Mouse (Mus musculus) kidney, adult 2 months (tissue): Measurements from ENCODE around the gene Ubtd2. TPM values are rescaled to one million over a fixed set of nuclear protein-coding genes. Genes with fewer than 3 reads are reported as not detected.

Source experiments
- DNase-seq: peaks from one replicate; pipeline ENCODE4 v3.0.0; 2021
- H3K27ac ChIP-seq: fragments of 200-500 bp; 2 replicates; pipeline ENCODE4 v1.5.1; 2012; ENCODE audit warnings: low read depth, low read length, control low read depth, inconsistent platforms; ENCODE audit not compliant: insufficient read depth
- H3K27me3 ChIP-seq: fragments of 200-500 bp; replicated peaks from 2 replicates; pipeline ENCODE4 v1.6.1; 2012; ENCODE audit warnings: mild to moderate bottlenecking, moderate library complexity, low read length, inconsistent platforms; ENCODE audit not compliant: control insufficient read depth, insufficient read depth
- H3K36me3 ChIP-seq: fragments of 200-500 bp; 2 replicates; pipeline ENCODE4 v1.6.1; 2012; ENCODE audit warnings: mild to moderate bottlenecking, moderate library complexity, low read length, inconsistent platforms; ENCODE audit not compliant: control insufficient read depth, insufficient read depth
- H3K4me1 ChIP-seq: fragments of 200-500 bp; 2 replicates; pipeline ENCODE4 v1.6.1; 2011; ENCODE audit warnings: low read length; ENCODE audit not compliant: control insufficient read depth, insufficient read depth
- H3K4me3 ChIP-seq: fragments of 200-500 bp; 2 replicates; pipeline ENCODE4 v1.5.1; 2011; ENCODE audit warnings: mild to moderate bottlenecking, low read depth, low read length, control low read depth; ENCODE audit not compliant: insufficient read depth
- CTCF ChIP-seq: fragments of 200-500 bp; conservative IDR thresholded peaks from 2 replicates; pipeline ENCODE4 v1.5.1; 2011; ENCODE audit warnings: low read depth, mild to moderate bottlenecking, control low read depth, low read length, moderate library complexity, mixed read lengths; ENCODE audit not compliant: insufficient read depth, insufficient read length
- POLR2A ChIP-seq: fragments of 200-500 bp; IDR thresholded peaks from one replicate; pipeline ENCODE4 v1.6.1; 2011; ENCODE audit warnings: low read depth, low read length, control low read depth
- WGBS: fragments of 180-500 bp; shearing (Covaris S2); methylation state at CpG from one replicate; pipeline ENCODE4 v1.1.7; 2018; 5-methylcytosine and 5-hydroxymethylcytosine counted together
- polyA plus RNA-seq: library from polyadenylated mRNA; depleted of rRNA; stranded (reverse); fragments of >200 nt; gene quantifications from 2 replicates; pipeline ENCODE4 v1.2.3, GENCODE M21; 2012

Ubtd2 gene
- polyA plus RNA-seq, 1 experiment = 4.6 TPM

- Histone ChIP-seq H3K36me3 (no peaks in the 10 kb centered on the region), H3K4me1 (peaks cover 4% of the 10 kb centered on the region; the same call in 1 of the 2 replicates), H3K27ac (no peak overlapping the region), H3K27me3 (no peaks in the 10 kb centered on the region), H3K4me3 (no peak overlapping the region)
- TF ChIP-seq POLR2A (no peak), CTCF (no peak)
- DNase-seq = no peak
- WGBS = 96% methylated on average over 4 of the region's 4 CpGs
Measured at GRCm38 (mm10) chr11:32558026-32558425, 102.9 kb downstream of the Ubtd2 start.

- no peak overlapping the region for H3K4me3 ChIP-seq
- H3K36me3 ChIP-seq = no peaks in the 10 kb centered on the region
- H3K4me1 ChIP-seq = 0 out of 2 replicates have a peak, but pooled peaks cover 3% of the 10 kb centered on the region
- H3K27me3 ChIP-seq = no peaks in the 10 kb centered on the region
- TF ChIP-seq POLR2A (no peak), CTCF (no peak)
- 37% methylated on average over 8 of the region's 8 CpGs for WGBS
- H3K27ac ChIP-seq = no peak overlapping the region
- DNase-seq = no peak
Measured at GRCm38 (mm10) chr11:32558677-32559076, 103.5 kb downstream of the Ubtd2 start.

- TF ChIP-seq CTCF (no peak), POLR2A (no peak)
- Histone ChIP-seq H3K4me1 (peaks cover 13% of the 10 kb centered on the region; the same call in 1 of the 2 replicates), H3K27me3 (no peaks in the 10 kb centered on the region), H3K4me3 (no peak overlapping the region), H3K36me3 (no peaks in the 10 kb centered on the region), H3K27ac (no peak overlapping the region)
- 76% methylated on average over 12 of the region's 12 CpGs for WGBS
- no peak for DNase-seq
Measured at GRCm38 (mm10) chr11:32560015-32560770, 105.0 kb downstream of the Ubtd2 start.

- DNase-seq = peak; percentile 44
- peaks cover 13% of the 10 kb centered on the region; the same call in 1 of the 2 replicates for H3K4me1 ChIP-seq
- no peak for TF ChIP-seq POLR2A
- no peak for TF ChIP-seq CTCF
- 67% methylated on average over 10 of the region's 10 CpGs for WGBS
- no peak overlapping the region for H3K4me3 ChIP-seq
- H3K27ac ChIP-seq = peak overlapping the region; percentile 14; the same call in 1 of the 2 replicates
- H3K36me3 ChIP-seq = no peaks in the 10 kb centered on the region
- no peaks in the 10 kb centered on the region for H3K27me3 ChIP-seq
Measured at GRCm38 (mm10) chr11:32561465-32562355, 106.5 kb downstream of the Ubtd2 start.

GRCm38 (mm10) chr11:32562706-32563105 lies 107.5 kb downstream of the Ubtd2 start:
- no peaks in the 10 kb centered on the region for H3K27me3 ChIP-seq
- H3K36me3 ChIP-seq = no peaks in the 10 kb centered on the region
- 75% methylated on average over 5 of the region's 5 CpGs for WGBS
- H3K27ac ChIP-seq = no peak overlapping the region
- TF ChIP-seq POLR2A (no peak), CTCF (no peak)
- DNase-seq = no peak
- H3K4me1 ChIP-seq = peaks cover 13% of the 10 kb centered on the region; the same call in 1 of the 2 replicates
- H3K4me3 ChIP-seq = no peak overlapping the region

- no peaks in the 10 kb centered on the region for H3K27me3 ChIP-seq
- no peak overlapping the region for H3K27ac ChIP-seq
- no peak for TF ChIP-seq CTCF
- no peak overlapping the region for H3K4me3 ChIP-seq
- H3K4me1 ChIP-seq = peaks cover 13% of the 10 kb centered on the region; the same call in 1 of the 2 replicates
- H3K36me3 ChIP-seq = no peaks in the 10 kb centered on the region
- no peak for DNase-seq
- 76% methylated on average over 3 of the region's 3 CpGs for WGBS
Measured at GRCm38 (mm10) chr11:32563660-32564059, 108.5 kb downstream of the Ubtd2 start.

GRCm38 (mm10) chr11:32564629-32565028 lies 109.5 kb downstream of the Ubtd2 start:
- DNase-seq = no peak
- no peaks in the 10 kb centered on the region for H3K36me3 ChIP-seq
- no peaks in the 10 kb centered on the region for H3K27me3 ChIP-seq
- WGBS = 34% methylated on average over 4 of the region's 4 CpGs
- TF ChIP-seq POLR2A = no peak
- TF ChIP-seq CTCF = no peak
- H3K27ac ChIP-seq = 0 out of 2 replicates have a peak overlapping the region, but pooled peaks have one; percentile 3
- H3K4me1 ChIP-seq = peaks cover 13% of the 10 kb centered on the region; the same call in 1 of the 2 replicates
- no peak overlapping the region for H3K4me3 ChIP-seq
